Mouse (Mus musculus): Measurements from ENCODE around the gene Cela1.

- TF ChIP-seq POLR2A (IDR thresholded peaks at IDR 0.05; ENCODE audit: low read depth, low read length) (no peak), CTCF (IDR thresholded peaks at IDR 0.05; ENCODE audit: borderline replicate concordance, insufficient read depth, low read length) (no peak)
Measured at GRCm38 (mm10) chr15:100726721-100727120, 39.0 kb upstream of the Cela1 start.

All from embryonic fibroblast, embryonic 13.5 days (primary cell).